Mouse (Mus musculus) T-helper 17 cell (primary cell): Measurements from ENCODE around the gene Pithd1.

Source experiments
- in situ Hi-C, 2 experiments: fragments of 300-600 bp; cut with MboI, MseI; formaldehyde crosslinking; loops; 1 replicate in 1 of 2; 2 replicates in 1 of 2; pipeline ENCODE4 v1.15.1; 2025; ENCODE audit warnings: high pct_unique_total_duplicates in 2 of 2

Pithd1 gene

GRCm38 (mm10) chr4:135938858-135939257 is 48.2 kb downstream of the Pithd1 start:
- in situ Hi-C loops, result loop anchor here in 1 of 2 experiments (5.0 to 10.0 kb wide), 3 partner anchors 52 to 1574 kb away; no protein-coding TSS in a partner anchor

GRCm38 (mm10) chr4:135935502-135935901 is 51.6 kb downstream of the Pithd1 start:
- in situ Hi-C loops, result loop anchor here in 1 of 2 experiments (5.0 to 10.0 kb wide), 3 partner anchors 48 to 1571 kb away; no protein-coding TSS in a partner anchor

DNA sequence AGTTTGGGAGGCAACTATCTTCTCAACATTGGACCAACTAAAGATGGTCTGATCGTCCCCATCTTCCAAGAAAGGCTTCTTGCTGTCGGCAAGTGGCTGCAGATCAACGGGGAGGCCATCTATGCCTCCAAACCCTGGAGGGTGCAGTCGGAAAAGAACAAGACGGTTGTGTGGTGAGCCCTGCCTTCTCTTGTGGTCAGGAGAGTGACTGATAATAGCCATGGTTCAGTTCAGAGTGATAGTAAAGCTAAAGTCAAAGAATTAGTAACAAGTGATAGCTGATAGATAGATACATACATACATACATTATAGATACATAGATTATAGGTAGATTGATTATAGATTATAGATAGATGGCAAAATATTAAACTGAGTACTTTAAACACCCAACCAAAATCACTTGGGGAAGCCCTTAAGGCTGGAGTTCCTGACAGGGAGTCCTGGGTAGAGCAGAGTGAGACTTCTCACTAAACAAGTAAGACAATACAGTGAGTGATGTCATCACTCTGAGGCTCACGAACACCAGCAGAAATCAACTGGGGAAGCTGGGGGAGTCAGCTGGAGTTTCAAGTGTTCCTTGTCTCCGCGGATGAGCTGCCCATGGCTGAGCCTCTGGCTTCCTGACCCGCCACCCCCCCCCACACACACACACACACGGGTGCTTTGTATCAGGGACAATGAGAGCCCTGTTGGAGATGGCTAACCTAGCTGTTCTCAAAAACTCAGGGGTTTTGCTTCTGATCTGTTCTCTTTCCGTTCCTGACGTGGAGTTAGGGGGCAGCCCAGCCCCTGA is 52.2 kb downstream of the Pithd1 start:
- in situ Hi-C loops, result loop anchor here in 1 of 2 experiments (5.0 to 10.0 kb wide), 3 partner anchors 48 to 1570 kb away; no protein-coding TSS in a partner anchor

- in situ Hi-C loops, result loop anchor here in 1 of 2 experiments (10.0 kb wide), 2 partner anchors 227 to 1567 kb away; no protein-coding TSS in a partner anchor
These were observed 55.2 kb downstream of the Pithd1 start for GRCm38 (mm10) chr4:135931832-135932231.

GRCm38 (mm10) chr4:135930239-135930638 is 56.8 kb downstream of the Pithd1 start:
- in situ Hi-C loops, result loop anchor here in 1 of 2 experiments (10.0 kb wide), 2 partner anchors 225 to 1565 kb away; no protein-coding TSS in a partner anchor

- in situ Hi-C loops, result loop anchor here (5.0 to 10.0 kb wide), 3 partner anchors 128 to 1565 kb away; no protein-coding TSS in a partner anchor
These were observed 57.2 kb downstream of the Pithd1 start for GRCm38 (mm10) chr4:135929828-135930227.

DNA sequence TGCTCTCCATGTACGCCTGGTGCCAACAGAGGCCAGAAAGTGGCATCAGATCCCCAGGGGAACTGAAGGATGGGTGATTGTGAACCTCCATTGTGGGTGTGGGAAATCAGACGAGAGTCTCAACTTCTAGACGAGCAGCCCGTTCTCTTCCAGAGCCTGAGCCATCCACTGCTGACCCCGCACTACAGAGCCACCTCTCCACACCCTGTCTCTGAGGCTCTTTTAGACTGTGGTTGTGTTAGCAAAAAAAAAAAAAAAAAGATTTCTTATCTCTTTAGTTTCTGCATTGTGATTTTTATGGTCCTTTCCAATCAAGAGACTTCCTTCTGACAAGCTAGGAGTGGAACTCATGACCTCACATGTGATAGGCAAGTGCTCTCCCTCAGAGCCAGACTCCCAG is 57.7 kb downstream of the Pithd1 start:
- in situ Hi-C loops, result loop anchor here in 1 of 2 experiments (5.0 kb wide), 1 partner anchor 127 kb away; no protein-coding TSS in a partner anchor

- in situ Hi-C loops, result loop anchor here in 1 of 2 experiments (5.0 kb wide), 1 partner anchor 126 kb away; no protein-coding TSS in a partner anchor
These were observed 58.7 kb downstream of the Pithd1 start for GRCm38 (mm10) chr4:135928376-135928775.

- in situ Hi-C loops, result loop anchor here in 1 of 2 experiments (5.0 kb wide), 1 partner anchor 125 kb away; no protein-coding TSS in a partner anchor
These were observed 60.2 kb downstream of the Pithd1 start for GRCm38 (mm10) chr4:135926861-135927260.

- in situ Hi-C loops, result loop anchor here in 1 of 2 experiments (5.0 kb wide), 1 partner anchor 124 kb away; no protein-coding TSS in a partner anchor
These were observed 60.8 kb downstream of the Pithd1 start for GRCm38 (mm10) chr4:135926195-135926808.
